Mouse (Mus musculus) embryonic stem cell, embryonic (primary cell): ENCODE measurements around the gene Bnipl.

Experiments
- CTCF ChIA-PET, 4 experiments: fragments of 300-600 bp in 2 of 4; fragments of 350-600 bp in 2 of 4; sonication (Branson Sonifier 250); formaldehyde crosslinking; loops; one replicate each; lab custom pipeline; 2022; ENCODE audit warnings: inconsistent platforms in 2 of 4; lab: Charles Lee
- POLR2A ChIA-PET, 4 experiments: fragments of 300-600 bp in 2 of 4; fragments of 350-600 bp in 2 of 4; sonication (Branson Sonifier 250); formaldehyde crosslinking; loops; one replicate each; lab custom pipeline; 2022; ENCODE audit warnings: antibody characterized with exemption in 4 of 4, inconsistent platforms in 1 of 4; lab: Charles Lee

The Bnipl gene

GRCm38 (mm10) chr3:95267855-95268254 is 16.9 kb upstream of the Bnipl start:
- POLR2A ChIA-PET, result interaction anchor here in 1 of 4 experiments (1.4 to 2.4 kb wide), 4 partner anchors 10 to 127 kb away, joined by 3 to 6 read pairs (median 4); no protein-coding TSS in a partner anchor

GRCm38 (mm10) chr3:95266052-95266451 is 15.1 kb upstream of the Bnipl start:
- ChIA-PET POLR2A (interaction anchor here in 3 of 4 experiments (0.8 to 1.7 kb wide), 9 partner anchors 9 to 47 kb away, joined by 3 to 7 read pairs (median 4); partner anchors contain the start of genes Bnipl (in 1 of the 3), Gm128 (in 1 of the 3), Mindy1 (in 1 of the 3) and Prune1 (in 1 of the 3)), CTCF (interaction anchor here in 2 of 4 experiments (0.6 to 0.8 kb wide), 3 partner anchors 49 to 274 kb away, joined by 5 to 8 read pairs (median 6); partner anchors contain the start of gene Gabpb2 (in 1 of the 2))

More at GRCm38 (mm10) chr3:95267855-95268254, 16.9 kb upstream of the Bnipl start:
- CTCF ChIA-PET, result no interaction called here

- ChIA-PET CTCF (no interaction called here), POLR2A (interaction anchor here in 1 of 4 experiments (1.5 to 1.9 kb wide), 2 partner anchors 34 to 46 kb away, joined by 4 to 7 read pairs; no protein-coding TSS in a partner anchor)
Observed at GRCm38 (mm10) chr3:95264724-95265123, 13.7 kb upstream of the Bnipl start.

- ChIA-PET POLR2A (interaction anchor here (0.6 to 2.1 kb wide), 21 partner anchors 9 to 325 kb away, joined by 3 to 10 read pairs (median 3); partner anchors contain the start of genes Gm128 (in 2 of the 4), Prune1 (in 2 of the 4), Cdc42se1 (in 1 of the 4) and Gabpb2 (in 1 of the 4)), CTCF (interaction anchor here (0.5 to 2.1 kb wide), 21 partner anchors 12 to 415 kb away, joined by 3 to 10 read pairs (median 4); partner anchors contain the start of genes Bnipl (in 1 of the 4), Gabpb2 (in 1 of the 4) and Tnfaip8l2 (in 1 of the 4))
Observed at GRCm38 (mm10) chr3:95263089-95263739, 12.2 kb upstream of the Bnipl start.

- POLR2A ChIA-PET, result interaction anchor here in 2 of 4 experiments (1.0 to 2.1 kb wide), 7 partner anchors 8 to 53 kb away, joined by 3 to 10 read pairs (median 3); partner anchors contain the start of gene Gabpb2 (in 1 of the 2)
- CTCF ChIA-PET, result interaction anchor here in 2 of 4 experiments (0.6 to 2.1 kb wide), 4 partner anchors 11 to 119 kb away, joined by 5 to 10 read pairs (median 9); partner anchors contain the start of genes Bnipl (in 1 of the 2), Gabpb2 (in 1 of the 2) and Tnfaip8l2 (in 1 of the 2)
Observed at GRCm38 (mm10) chr3:95261975-95262374, 11.0 kb upstream of the Bnipl start.

DNA sequence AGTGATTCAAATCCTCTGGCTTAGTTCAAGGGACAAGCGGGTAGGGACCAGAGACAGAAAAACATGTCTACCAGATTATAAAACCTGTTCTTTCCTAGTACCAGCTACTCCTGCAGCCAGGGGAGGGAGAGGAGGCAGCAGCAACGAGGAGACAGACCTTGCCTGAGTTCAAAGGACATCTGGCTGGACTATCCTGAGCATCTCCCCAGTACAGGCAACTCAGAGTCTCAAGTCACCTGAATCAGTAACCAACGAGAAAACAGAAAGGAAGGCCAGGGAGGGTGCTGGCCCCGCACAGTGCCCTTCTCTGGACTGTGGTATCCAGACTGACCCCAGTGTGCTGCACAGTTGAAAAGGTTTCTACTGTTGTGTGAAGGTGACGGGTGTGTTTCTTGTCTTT is 5.9 kb upstream of the Bnipl start:
- ChIA-PET POLR2A (interaction anchor here in 2 of 4 experiments (0.7 to 2.2 kb wide), 6 partner anchors 8 to 39 kb away, joined by 3 to 5 read pairs (median 3); no protein-coding TSS in a partner anchor), CTCF (interaction anchor here in 1 of 4 experiments (1.0 kb wide), 1 partner anchor 35 kb away, joined by 3 read pairs; no protein-coding TSS in a partner anchor)

GRCm38 (mm10) chr3:95250361-95250760 is 632 bp downstream of the Bnipl start:
- CTCF ChIA-PET, result no interaction called here
- POLR2A ChIA-PET, result interaction anchor here in 3 of 4 experiments (1.3 to 3.7 kb wide), 8 partner anchors 9 to 33 kb away, joined by 4 to 18 read pairs (median 10); partner anchors contain the start of genes Gabpb2 (in 2 of the 3), Gm128 (in 2 of the 3) and Prune1 (in 1 of the 3)

DNA sequence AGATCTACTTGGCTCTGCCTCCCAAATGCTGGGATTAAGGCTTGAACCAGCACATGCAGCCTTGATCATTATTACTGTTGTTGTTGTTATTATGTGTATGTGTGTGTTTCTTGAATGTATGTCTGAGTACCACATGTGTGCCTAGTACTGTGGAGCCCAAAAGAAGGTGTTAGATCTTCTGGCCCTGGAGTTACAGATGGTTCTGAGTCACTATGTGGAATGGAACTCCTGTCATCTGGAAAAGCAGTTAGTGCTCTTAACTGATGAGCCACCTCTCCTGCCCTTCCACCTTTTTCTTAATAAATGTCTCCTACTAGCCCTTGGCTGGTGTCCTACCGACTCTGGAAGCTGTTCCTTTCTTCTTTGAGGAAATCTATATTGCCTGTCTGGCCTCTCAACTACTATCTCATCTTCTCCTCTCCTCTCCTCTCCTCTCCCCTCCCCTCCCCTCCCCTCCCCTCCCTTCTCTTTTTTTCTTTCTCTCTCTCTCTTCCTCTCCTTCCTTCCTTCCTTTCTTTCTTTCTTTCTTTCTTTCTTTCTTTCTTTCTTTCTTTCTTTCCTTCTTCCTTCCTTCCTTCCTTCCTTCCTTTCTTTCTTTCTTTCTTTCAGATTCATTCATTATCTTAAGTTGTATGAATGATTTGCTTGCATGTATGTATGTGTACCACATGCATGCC is 3.2 kb downstream of the Bnipl start:
- ChIA-PET POLR2A (interaction anchor here in 2 of 4 experiments (0.7 to 2.9 kb wide), 11 partner anchors 10 to 47 kb away, joined by 3 to 11 read pairs (median 3); partner anchors contain the start of gene Gabpb2 (in 1 of the 2)), CTCF (interaction anchor here in 2 of 4 experiments (0.6 to 0.8 kb wide), 2 partner anchors 23 to 268 kb away, joined by 3 to 4 read pairs; no protein-coding TSS in a partner anchor)

- ChIA-PET POLR2A (interaction anchor here in 2 of 4 experiments (0.7 to 2.9 kb wide), 3 partner anchors 9 to 17 kb away, joined by 4 to 9 read pairs (median 4); no protein-coding TSS in a partner anchor), CTCF (no interaction called here)
Observed at GRCm38 (mm10) chr3:95246465-95247231, 4.3 kb downstream of the Bnipl start.

- ChIA-PET CTCF (interaction anchor here in 1 of 4 experiments (0.6 kb wide), 1 partner anchor 59 kb away, joined by 3 read pairs; no protein-coding TSS in a partner anchor), POLR2A (interaction anchor here in 3 of 4 experiments (0.5 to 19.2 kb wide), 11 partner anchors 8 to 385 kb away, joined by 4 to 360 read pairs (median 5); partner anchors contain the start of genes Cdc42se1 (in 3 of the 3), Mllt11 (in 2 of the 3), Bnipl (in 1 of the 3) and Gabpb2 (in 1 of the 3))
Observed at GRCm38 (mm10) chr3:95243086-95243485, 7.9 kb downstream of the Bnipl start.

DNA sequence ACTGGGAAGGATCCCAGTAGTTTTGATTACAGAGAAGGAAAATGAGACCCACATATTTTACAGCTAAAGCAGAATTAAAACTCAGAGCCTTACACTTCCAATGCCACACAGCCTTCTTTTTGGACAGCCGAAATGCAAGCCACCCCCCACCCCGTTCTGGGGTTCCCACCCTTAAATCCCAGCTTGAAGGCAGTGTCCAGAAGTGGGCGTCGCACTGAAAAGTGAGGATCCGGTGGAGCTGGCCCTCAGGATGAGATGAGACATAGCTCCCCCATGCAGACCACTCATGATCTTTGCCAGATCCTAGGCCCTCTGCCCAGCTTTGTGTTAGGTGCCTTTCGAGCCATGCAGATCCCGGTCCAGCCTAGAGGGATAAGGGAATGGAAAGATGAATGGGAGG is 9.5 kb downstream of the Bnipl start, which contains the start of gene Gm128:
Gene Gm128, minus strand, starts transcription at position 101 of the 400 bp plus-strand sequence.
- CTCF ChIA-PET, result interaction anchor here (0.6 to 2.4 kb wide), 6 partner anchors 10 to 143 kb away, joined by 3 to 7 read pairs (median 3); partner anchors contain the start of gene Anxa9 (in 1 of the 4)
- POLR2A ChIA-PET, result interaction anchor here (0.6 to 19.2 kb wide), 35 partner anchors 8 to 410 kb away, joined by 3 to 360 read pairs (median 5); partner anchors contain the start of genes Bnipl (in 3 of the 4), Gabpb2 (in 3 of the 4), Cdc42se1 (in 2 of the 4) and Mllt11 (in 2 of the 4)

GRCm38 (mm10) chr3:95240900-95241299 is 10.1 kb downstream of the Bnipl start:
- ChIA-PET CTCF (interaction anchor here in 3 of 4 experiments (0.5 to 2.4 kb wide), 9 partner anchors 10 to 616 kb away, joined by 3 to 8 read pairs (median 4); partner anchors contain the start of genes Bnipl (in 1 of the 3) and Gabpb2 (in 1 of the 3)), POLR2A (interaction anchor here (0.6 to 19.2 kb wide), 37 partner anchors 9 to 411 kb away, joined by 3 to 360 read pairs (median 5); partner anchors contain the start of genes Bnipl (in 3 of the 4), Gabpb2 (in 3 of the 4), Cdc42se1 (in 2 of the 4) and Mllt11 (in 2 of the 4))

- ChIA-PET POLR2A (interaction anchor here in 3 of 4 experiments (0.6 to 19.2 kb wide), 20 partner anchors 8 to 224 kb away, joined by 3 to 360 read pairs (median 8); partner anchors contain the start of genes Bnipl (in 2 of the 3), Cdc42se1 (in 2 of the 3), Gabpb2 (in 2 of the 3) and Mllt11 (in 2 of the 3)), CTCF (interaction anchor here in 3 of 4 experiments (0.5 to 2.4 kb wide), 5 partner anchors 9 to 97 kb away, joined by 3 to 7 read pairs (median 4); partner anchors contain the start of gene Gabpb2 (in 1 of the 3))
Observed at GRCm38 (mm10) chr3:95239971-95240370, 11.0 kb downstream of the Bnipl start.

GRCm38 (mm10) chr3:95239022-95239421 is 12.0 kb downstream of the Bnipl start:
- POLR2A ChIA-PET, result interaction anchor here in 3 of 4 experiments (0.7 to 19.2 kb wide), 12 partner anchors 7 to 79 kb away, joined by 3 to 360 read pairs (median 6); partner anchors contain the start of genes Gabpb2 (in 2 of the 3), Bnipl (in 1 of the 3), Mllt11 (in 1 of the 3) and Sema6c (in 1 of the 3)
- CTCF ChIA-PET, result interaction anchor here in 1 of 4 experiments (0.9 to 1.4 kb wide), 3 partner anchors 8 to 96 kb away, joined by 3 to 4 read pairs (median 3); no protein-coding TSS in a partner anchor

DNA sequence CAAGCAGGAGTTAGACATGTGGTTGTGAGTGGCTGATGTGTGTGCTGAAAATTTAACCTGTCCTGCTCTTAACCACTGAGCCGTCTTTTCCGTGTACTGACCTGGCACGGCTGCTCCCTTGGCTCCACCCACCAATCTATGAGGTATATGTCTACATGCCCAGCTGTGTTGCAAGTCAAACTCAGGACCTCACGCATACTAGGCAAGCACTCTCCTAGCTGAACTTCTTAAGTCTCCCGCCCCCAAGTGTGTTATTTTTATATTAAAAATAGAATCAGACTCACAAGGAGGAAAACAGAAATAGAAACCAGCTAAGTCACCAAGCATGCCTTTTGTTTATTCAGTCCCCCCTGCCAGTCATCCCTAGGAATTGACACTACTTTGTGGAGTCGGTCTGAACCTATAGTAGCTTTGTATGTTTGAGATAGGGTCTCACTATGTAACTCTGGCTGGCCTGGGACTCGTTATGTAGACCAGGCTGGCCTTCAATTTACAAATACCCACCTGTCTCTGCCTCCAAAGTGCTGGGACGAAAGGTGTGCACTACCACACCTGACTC is 13.4 kb downstream of the Bnipl start:
- ChIA-PET CTCF (no interaction called here), POLR2A (interaction anchor here in 2 of 4 experiments (0.6 to 19.2 kb wide), 4 partner anchors 9 to 149 kb away, joined by 3 to 360 read pairs (median 13); partner anchors contain the start of genes Gabpb2 (in 2 of the 2) and Cdc42se1 (in 1 of the 2))
